Mouse (Mus musculus) MEL (cell line): Measurements from ENCODE around the gene Sept12.

Source experiments
- CHD1 ChIP-seq: IDR thresholded peaks from 2 replicates; pipeline ENCODE4 v1.6.1; 2012; ENCODE audit warnings: low read depth, mild to moderate bottlenecking, inconsistent platforms, low read length, improper control_type of control experiment
- CTCF ChIP-seq, 3 experiments: IDR thresholded peaks in 2 of 3; conservative IDR thresholded peaks in 1 of 3; 2 replicates each; pipeline ENCODE4 v1.5.1; 2011 to 2012; ENCODE audit warnings: low read length in 3 of 3, low read depth in 2 of 3, mild to moderate bottlenecking in 2 of 3, improper control_type of control experiment in 1 of 3, inconsistent platforms in 1 of 3, mixed read lengths in 1 of 3, moderate library complexity in 1 of 3; ENCODE audit not compliant: control insufficient read depth in 1 of 3, insufficient read depth in 1 of 3, poor library complexity in 1 of 3, severe bottlenecking in 1 of 3
- ELF1 ChIP-seq: IDR thresholded peaks from 2 replicates; pipeline ENCODE4 v1.6.1; 2014; ENCODE audit warnings: low read depth, mild to moderate bottlenecking, inconsistent platforms, low read length, improper control_type of control experiment, moderate library complexity
- EP300 ChIP-seq, 2 experiments: IDR thresholded peaks; 2 replicates each; pipeline ENCODE4 v1.6.1; 2011; ENCODE audit warnings: improper control_type of control experiment in 2 of 2, low read length in 2 of 2, low read depth in 1 of 2, mild to moderate bottlenecking in 1 of 2
- POLR2A ChIP-seq, 2 experiments: IDR thresholded peaks; 2 replicates each; pipeline ENCODE4 v1.6.1; 2011 to 2012; ENCODE audit warnings: low read length in 2 of 2, mild to moderate bottlenecking in 2 of 2, control low read depth in 1 of 2, improper control_type of control experiment in 1 of 2, low read depth in 1 of 2, moderate library complexity in 1 of 2; ENCODE audit not compliant: control insufficient read depth in 1 of 2, insufficient read depth in 1 of 2, poor library complexity in 1 of 2
- RCOR1 ChIP-seq: IDR thresholded peaks from 2 replicates; pipeline ENCODE4 v1.6.1; 2012; ENCODE audit warnings: low read depth, mild to moderate bottlenecking, inconsistent platforms, low read length, improper control_type of control experiment
- TAL1 ChIP-seq: IDR thresholded peaks from 2 replicates; pipeline ENCODE4 v1.6.1; 2012; ENCODE audit warnings: mild to moderate bottlenecking, inconsistent platforms, low read length, moderate library complexity, mixed read lengths
- ZNF384 ChIP-seq: IDR thresholded peaks from 2 replicates; pipeline ENCODE4 v1.6.1; 2012; ENCODE audit warnings: low read depth, mild to moderate bottlenecking, inconsistent platforms, low read length, improper control_type of control experiment

- TF ChIP-seq EP300 (IDR thresholded peaks at IDR 0.05; ENCODE audit: low read depth in 1 of 2, low read length in 2 of 2) = no peak
- TF ChIP-seq ZNF384 = no peak
- no peak for TF ChIP-seq CHD1
- TF ChIP-seq CTCF (IDR thresholded peaks at IDR 0.05 in 2 of 3, conservative IDR thresholded peaks at IDR 0.05 in 1 of 3; ENCODE audit: control insufficient read depth in 1 of 3, insufficient read depth in 1 of 3, low read depth in 2 of 3, low read length in 3 of 3, poor library complexity in 1 of 3, severe bottlenecking in 1 of 3) = no peak
- TF ChIP-seq POLR2A (IDR thresholded peaks at IDR 0.05; ENCODE audit: control insufficient read depth in 1 of 2, insufficient read depth in 1 of 2, low read depth in 1 of 2, low read length in 2 of 2, poor library complexity in 1 of 2) = no peak
- TF ChIP-seq RCOR1 = no peak
- no peak for TF ChIP-seq ELF1
- TF ChIP-seq TAL1 = no peak
These were observed 26.0 kb downstream of the Sept12 start for GRCm38 (mm10) chr16:4971626-4972025.
